Mouse (Mus musculus): ENCODE results near the gene Gm8797. TPM values are rescaled to one million over a fixed set of nuclear protein-coding genes. Genes with fewer than 3 reads are reported as not detected.
"Not testable (repeated sequence)": the region's sequence is repeated elsewhere in the genome, so short reads cannot be mapped to it uniquely, and the experiment has no call there.

Gene Gm8797
- polyA plus RNA-seq (2015; fragmentation: Nextera tagmentation; extraction: Ambion mirVana): 11.2 and 12.8 TPM in 2 replicates

DNA sequence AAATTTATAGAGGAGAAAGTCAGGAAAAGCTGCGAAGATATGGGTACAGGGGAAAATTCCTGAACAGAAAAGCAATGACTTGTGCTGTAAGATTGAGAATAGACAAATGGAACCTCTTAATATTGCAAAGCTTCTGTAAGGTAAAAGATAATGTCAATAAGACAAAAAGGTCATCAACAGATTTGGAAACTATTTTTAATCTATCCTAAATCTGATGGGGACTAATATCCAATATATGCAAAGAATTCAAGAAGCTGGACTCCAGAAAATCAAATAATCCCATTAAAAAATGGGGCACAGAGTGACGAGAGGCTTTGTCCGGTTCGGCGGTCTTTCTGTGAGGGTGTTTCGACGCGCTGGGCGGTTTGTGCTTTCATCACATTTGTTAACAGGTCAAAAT, at the start of gene Gm8797:
Gene Gm8797 (plus strand): TSS at position 301 of the 400 bp plus-strand sequence.
- 93% methylated on average over 9 of the region's 9 CpGs for WGBS

DNA sequence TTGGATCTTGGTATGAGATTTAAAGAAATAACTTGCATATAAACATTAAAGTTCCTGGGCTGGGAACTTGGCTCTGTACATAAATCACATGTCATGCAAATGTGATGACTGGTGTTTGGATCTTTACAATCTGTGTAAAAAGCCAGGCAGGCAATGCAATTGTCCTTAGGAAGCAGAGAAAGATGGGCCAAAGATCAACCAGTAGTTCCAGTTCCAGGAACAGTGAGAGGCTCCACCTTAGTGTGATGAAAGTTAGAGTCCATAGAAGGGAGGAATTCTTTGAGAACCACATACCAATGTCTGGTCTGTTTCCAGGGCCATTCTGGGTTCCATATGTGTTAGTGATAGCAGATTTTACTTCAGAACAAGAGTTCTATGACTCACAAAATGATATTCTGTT, 36.1 kb upstream of the Gm8797 start:
- Histone ChIP-seq H3K27me3 (ENCODE audit: control insufficient read depth, insufficient read depth, low read length) (no peaks in the 10 kb centered on the region), H3K9ac (ENCODE audit: low read length) (no peak overlapping the region), H3K4me1 (ENCODE audit: control insufficient read depth, insufficient read depth, low read length) (no peaks in the 10 kb centered on the region), H3K9me3 (replicated peaks; ENCODE audit: control insufficient read depth, low read length) (no peaks in the 10 kb centered on the region), H3K27ac (ENCODE audit: low read length) (no peak overlapping the region), H3K4me2 (ENCODE audit: low read depth, low read length) (no peak overlapping the region), H3K4me3 (replicated peaks; ENCODE audit: low read length) (no peak overlapping the region), H3K36me3 (ENCODE audit: control insufficient read depth, insufficient read depth, low read length) (no peaks in the 10 kb centered on the region)
- ATAC-seq (ENCODE audit: insufficient read depth, low FRiP score): no peak

More for the DNA sequence above, at the start of gene Gm8797:
- not testable (repeated sequence) for H3K9ac ChIP-seq (ENCODE audit: low read length); H3K4me2 ChIP-seq (ENCODE audit: low read depth, low read length); H3K9me3 ChIP-seq (replicated peaks; ENCODE audit: control insufficient read depth, low read length); H3K27me3 ChIP-seq (ENCODE audit: control insufficient read depth, insufficient read depth, low read length); H3K27ac ChIP-seq (ENCODE audit: low read length); H3K4me1 ChIP-seq (ENCODE audit: control insufficient read depth, insufficient read depth, low read length); ATAC-seq (ENCODE audit: insufficient read depth, low FRiP score); H3K4me3 ChIP-seq (replicated peaks; ENCODE audit: low read length); H3K36me3 ChIP-seq (ENCODE audit: control insufficient read depth, insufficient read depth, low read length)

DNA sequence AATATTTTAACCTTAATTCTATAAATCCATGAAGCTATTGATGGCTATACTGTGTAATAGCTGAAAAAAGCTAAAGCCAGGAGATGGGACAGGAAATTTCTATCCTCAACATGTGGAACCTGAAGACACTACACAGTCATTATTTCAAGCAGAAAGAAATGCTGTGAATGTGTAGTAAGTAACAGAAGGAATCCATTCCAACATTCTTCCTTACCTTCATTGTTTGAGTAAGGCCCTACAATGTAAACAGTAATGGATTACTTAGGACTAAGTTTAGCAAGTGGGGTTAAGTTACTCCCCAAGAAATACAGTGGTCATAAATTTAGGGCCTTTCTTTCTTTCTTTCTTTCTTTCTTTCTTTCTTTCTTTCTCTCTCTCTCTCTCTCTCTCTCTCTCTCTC, 17.7 kb upstream of the Gm8797 start:
- no peak overlapping the region for H3K4me2 ChIP-seq (ENCODE audit: low read depth, low read length)
- no peak overlapping the region for H3K27ac ChIP-seq (ENCODE audit: low read length)
- no peaks in the 10 kb centered on the region for H3K36me3 ChIP-seq (ENCODE audit: control insufficient read depth, insufficient read depth, low read length)
- ATAC-seq (ENCODE audit: insufficient read depth, low FRiP score): no peak
- no peak overlapping the region for H3K4me3 ChIP-seq (replicated peaks; ENCODE audit: low read length)
- H3K9ac ChIP-seq (ENCODE audit: low read length): no peak overlapping the region
- no peaks in the 10 kb centered on the region for H3K27me3 ChIP-seq (ENCODE audit: control insufficient read depth, insufficient read depth, low read length)
- no peaks in the 10 kb centered on the region for H3K4me1 ChIP-seq (ENCODE audit: control insufficient read depth, insufficient read depth, low read length)
- no peaks in the 10 kb centered on the region for H3K9me3 ChIP-seq (replicated peaks; ENCODE audit: control insufficient read depth, low read length)

DNA sequence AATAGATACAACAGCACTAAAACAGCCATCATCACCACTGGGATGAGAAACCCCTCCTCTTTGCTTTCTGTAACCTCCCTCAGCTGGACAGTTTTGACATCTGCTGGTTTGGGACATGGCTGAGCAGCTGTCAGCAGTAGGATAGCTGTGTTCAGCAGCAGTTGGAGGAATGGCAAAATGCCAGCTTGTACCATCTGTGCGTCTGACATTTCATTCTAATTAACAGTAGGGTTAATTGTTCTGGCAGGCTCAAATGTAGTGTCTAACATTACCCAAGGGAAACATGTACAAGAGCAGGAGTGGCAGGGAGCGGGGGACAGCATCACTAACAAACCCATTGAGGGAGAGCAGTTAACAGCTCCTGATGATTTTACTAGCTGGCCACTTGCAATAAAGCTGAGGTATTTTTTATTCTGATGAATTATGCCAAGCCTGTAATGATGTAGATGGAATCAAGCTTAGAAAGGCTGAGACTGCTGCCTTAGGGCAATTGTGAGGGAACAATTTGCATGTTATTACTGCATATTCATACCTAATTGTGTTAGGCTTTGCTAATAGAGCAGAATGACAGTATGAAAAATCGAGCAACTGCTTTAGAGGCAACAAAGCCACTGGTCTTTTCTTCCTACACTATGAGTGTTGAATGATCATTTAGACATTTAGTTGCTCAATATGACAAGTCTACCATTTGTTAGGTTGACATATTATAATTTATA, 4.3 kb downstream of the Gm8797 start:
- WGBS: 69% methylated on average over 3 of the region's 3 CpGs
- peak; percentile 58 for ATAC-seq (ENCODE audit: insufficient read depth, low FRiP score)
- no peaks in the 10 kb centered on the region for H3K4me1 ChIP-seq (ENCODE audit: control insufficient read depth, insufficient read depth, low read length)

DNA sequence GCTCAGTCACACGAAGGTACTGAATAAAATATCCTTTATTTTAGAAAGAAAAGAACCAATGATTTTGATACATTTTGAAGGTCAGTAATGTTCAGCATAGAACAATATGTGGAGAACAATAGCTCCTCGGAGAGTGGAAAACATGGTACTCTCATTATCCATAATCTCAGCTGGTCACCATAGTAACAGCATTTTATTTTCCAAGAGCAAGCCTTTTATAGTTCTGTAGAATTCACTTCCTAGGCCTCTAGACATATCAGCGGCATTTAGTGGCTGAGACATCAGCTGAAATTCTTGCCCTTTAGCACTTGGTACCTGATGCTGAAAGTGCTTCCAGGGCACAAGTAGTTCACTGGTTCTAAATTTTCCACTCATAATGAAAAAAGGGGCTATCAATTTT, 15.7 kb downstream of the Gm8797 start:
- 82% methylated on average over 3 of the region's 3 CpGs for WGBS
- Histone ChIP-seq H3K27me3 (ENCODE audit: control insufficient read depth, insufficient read depth, low read length) (no peaks in the 10 kb centered on the region), H3K4me3 (replicated peaks; ENCODE audit: low read length) (no peak overlapping the region), H3K9me3 (replicated peaks; ENCODE audit: control insufficient read depth, low read length) (no peaks in the 10 kb centered on the region), H3K4me1 (ENCODE audit: control insufficient read depth, insufficient read depth, low read length) (no peaks in the 10 kb centered on the region), H3K27ac (ENCODE audit: low read length) (no peak overlapping the region), H3K4me2 (ENCODE audit: low read depth, low read length) (no peak overlapping the region), H3K9ac (ENCODE audit: low read length) (no peak overlapping the region), H3K36me3 (ENCODE audit: control insufficient read depth, insufficient read depth, low read length) (no peaks in the 10 kb centered on the region)
- no peak for ATAC-seq (ENCODE audit: insufficient read depth, low FRiP score)

More for the DNA sequence above, 4.3 kb downstream of the Gm8797 start:
- Histone ChIP-seq H3K4me3 (replicated peaks; ENCODE audit: low read length) (no peak overlapping the region), H3K27ac (ENCODE audit: low read length) (no peak overlapping the region), H3K4me2 (ENCODE audit: low read depth, low read length) (no peak overlapping the region), H3K9me3 (replicated peaks; ENCODE audit: control insufficient read depth, low read length) (no peaks in the 10 kb centered on the region), H3K27me3 (ENCODE audit: control insufficient read depth, insufficient read depth, low read length) (no peaks in the 10 kb centered on the region), H3K36me3 (ENCODE audit: control insufficient read depth, insufficient read depth, low read length) (no peaks in the 10 kb centered on the region), H3K9ac (ENCODE audit: low read length) (no peak overlapping the region)

DNA sequence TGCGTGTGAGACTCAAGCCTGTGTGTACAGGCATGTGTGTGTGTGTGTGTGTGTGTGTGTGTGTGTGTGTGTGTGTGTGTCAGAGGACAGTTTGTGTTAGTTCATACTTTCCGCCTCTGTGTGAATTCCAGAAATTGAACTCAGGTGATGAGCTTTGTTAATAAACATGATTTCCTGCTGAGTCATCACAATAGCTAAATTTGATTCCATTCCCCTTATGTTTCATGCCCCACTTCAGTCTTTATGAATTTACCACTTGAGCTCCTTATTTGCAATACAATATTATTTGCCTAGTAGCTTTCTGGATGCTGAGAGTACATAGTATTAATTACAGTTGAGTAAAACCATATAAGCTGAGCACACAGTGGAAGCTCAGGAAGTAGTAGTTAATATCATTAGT, 26.3 kb downstream of the Gm8797 start:
- Histone ChIP-seq H3K4me2 (ENCODE audit: low read depth, low read length) (no peak overlapping the region), H3K36me3 (ENCODE audit: control insufficient read depth, insufficient read depth, low read length) (no peaks in the 10 kb centered on the region), H3K4me1 (ENCODE audit: control insufficient read depth, insufficient read depth, low read length) (no peaks in the 10 kb centered on the region), H3K27me3 (ENCODE audit: control insufficient read depth, insufficient read depth, low read length) (no peaks in the 10 kb centered on the region), H3K4me3 (replicated peaks; ENCODE audit: low read length) (no peak overlapping the region), H3K9me3 (replicated peaks; ENCODE audit: control insufficient read depth, low read length) (no peaks in the 10 kb centered on the region), H3K27ac (ENCODE audit: low read length) (no peak overlapping the region), H3K9ac (ENCODE audit: low read length) (no peak overlapping the region)
- WGBS: 87% methylated on average over 2 of the region's 2 CpGs
- no peak for ATAC-seq (ENCODE audit: insufficient read depth, low FRiP score)
